Comparison of ENCODE assay signal across 30 mouse cellular contexts in the genomic region with DNA sequence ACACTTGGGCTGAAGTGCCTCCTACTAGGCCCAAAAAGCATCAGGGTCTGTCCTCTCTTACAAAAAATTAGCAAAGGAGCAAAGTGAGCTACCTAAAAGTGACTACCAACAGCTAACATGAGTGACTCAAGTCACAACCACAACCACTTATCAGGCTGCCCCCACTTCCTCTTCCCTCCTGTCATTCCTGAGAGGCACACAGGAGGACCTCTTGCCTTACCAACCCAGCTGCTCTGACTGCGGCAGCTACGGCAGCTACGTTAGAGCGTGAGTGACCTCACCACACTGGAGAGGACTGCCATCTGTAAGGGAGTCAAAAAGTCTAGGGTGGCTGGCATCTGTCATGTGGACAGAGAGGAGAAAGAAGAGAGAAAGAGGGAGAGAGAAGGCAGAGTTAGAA. TPM values are rescaled to one million over a fixed set of nuclear protein-coding genes. Genes with fewer than 3 reads are reported as not detected.
A peak's percentile ranks its signal among the peaks of the same experiment; 100 is the strongest.
DNase-seq lines count a peak whose midpoint lies in the region; ATAC-seq and TF ChIP-seq lines count a peak whose summit lies in the region.
"Had no signal": no experiment of that assay in that cellular context is flagged by ENCODE, and none has a peak within 500 bp of the region (broad histone marks: within the 10 kb centered on the region; RNA-seq: fewer than 3 reads in every experiment).

No protein-coding gene starts in this region.

- no peak overlapping the region for H3K27ac ChIP-seq in hindbrain, postnatal 0 days
- H3K27ac ChIP-seq: embryonic facial prominence, embryonic 12.5 days; gastrocnemius, adult 2 months; hindbrain, embryonic 10.5 days; kidney, postnatal 0 days; left cerebral cortex, adult 2 months; limb, embryonic 13.5 days; lung, embryonic 15.5 days; neural tube, embryonic 15.5 days had no signal

- H3K36me3 ChIP-seq in hindbrain, postnatal 0 days (ENCODE audit: insufficient read depth, low read length): no peaks in the 10 kb centered on the region
- H3K36me3 ChIP-seq: embryonic facial prominence, embryonic 12.5 days; hindbrain, embryonic 10.5 days; limb, embryonic 13.5 days; lung, embryonic 15.5 days; neural tube, embryonic 15.5 days had no signal

- DNase-seq in 416B (ENCODE audit: low read depth): peak; percentile 95
- peak; percentile 28 for DNase-seq in CD4-positive helper T cell, adult 2 months (ENCODE audit: low read depth, low spot score)
- no peak for DNase-seq in hindbrain, postnatal 0 days (ENCODE audit: low spot score)
- DNase-seq in layer of hippocampus, postnatal 14 days (ENCODE audit: low spot score in 2 of 2): no peak
- DNase-seq in spleen, postnatal 14 days (ENCODE audit: low spot score in 2 of 2): no peak
- DNase-seq in testis, postnatal 10 days (ENCODE audit: low spot score): no peak
- DNase-seq: adrenal gland, adult 8-10 months; cerebellum, adult 8-10 months; cerebellum, postnatal 36 days; embryo, embryonic 11 days; gastrocnemius, adult 2 months; gastrocnemius, postnatal 36 days; kidney, adult 8-10 months; layer of hippocampus, adult 9-11 months; midbrain, embryonic 14.5 days; right cerebral cortex, postnatal 25 days had no signal

- H3K27me3 ChIP-seq in hindbrain, postnatal 0 days (ENCODE audit: insufficient read depth, low read length): no peaks in the 10 kb centered on the region
- H3K27me3 ChIP-seq: embryonic facial prominence, embryonic 12.5 days; limb, embryonic 13.5 days; lung, embryonic 15.5 days; neural tube, embryonic 15.5 days had no signal

- no peak for TF ChIP-seq CTCF in hindbrain, postnatal 0 days (IDR thresholded peaks at IDR 0.05; ENCODE audit: low read depth)

- H3K4me2 ChIP-seq in hindbrain, postnatal 0 days (ENCODE audit: low read depth, low read length): no peak overlapping the region
- H3K4me2 ChIP-seq: embryonic facial prominence, embryonic 12.5 days; heart, embryonic 11.5 days; limb, embryonic 13.5 days; liver, embryonic 11.5 days; lung, embryonic 15.5 days; neural tube, embryonic 15.5 days had no signal

- H3K4me3 ChIP-seq in hindbrain, postnatal 0 days (ENCODE audit: low read length): no peak overlapping the region
- H3K4me3 ChIP-seq: embryonic facial prominence, embryonic 12.5 days; gastrocnemius, adult 2 months; hindbrain, embryonic 10.5 days; left cerebral cortex, adult 2 months; limb, embryonic 13.5 days; lung, embryonic 15.5 days; neural tube, embryonic 15.5 days had no signal

- 88% methylated on average over 4 of the region's 4 CpGs for WGBS in hindbrain, postnatal 0 days

- H3K9ac ChIP-seq in hindbrain, postnatal 0 days (replicated peaks; ENCODE audit: low read length): no peak overlapping the region
- H3K9ac ChIP-seq: embryonic facial prominence, embryonic 12.5 days; limb, embryonic 13.5 days; lung, embryonic 15.5 days; neural tube, embryonic 15.5 days had no signal

- H3K4me1 ChIP-seq in hindbrain, postnatal 0 days (ENCODE audit: insufficient read depth, low read length): no peaks in the 10 kb centered on the region

- no peaks in the 10 kb centered on the region for H3K9me3 ChIP-seq in hindbrain, postnatal 0 days (ENCODE audit: low read length)
- H3K9me3 ChIP-seq: embryonic facial prominence, embryonic 12.5 days; hindbrain, embryonic 10.5 days; lung, embryonic 15.5 days; neural tube, embryonic 15.5 days had no signal

- peak; percentile 83 for ATAC-seq in granulocyte monocyte progenitor cell, adult 5-6 weeks (replicated peaks; ENCODE audit: poor library complexity, severe bottlenecking)
- ATAC-seq in megakaryocyte progenitor cell, adult 5-6 weeks (replicated peaks; ENCODE audit: poor library complexity): peak; percentile 88
- ATAC-seq in hindbrain, postnatal 0 days: no peak
- ATAC-seq: forebrain, embryonic 16.5 days; hindbrain, embryonic 16.5 days; intestine, embryonic 16.5 days had no signal

RNA-seq across cellular contexts. Expression of a gene that starts 37.5 kb away (rescaled TPM):
- total RNA-seq in granulocyte monocyte progenitor cell, adult 5-6 weeks (2014; fragmentation: Nextera tagmentation): 545 and 554 TPM in 2 replicates
- total RNA-seq in granulocyte monocyte progenitor cell, adult 5-6 weeks (2017): 769 and 935 TPM in 2 replicates
- total RNA-seq in megakaryocyte progenitor cell, adult 5-6 weeks (2015): 615 and 783 TPM in 2 replicates
- total RNA-seq in megakaryocyte progenitor cell, adult 5-6 weeks (2017): 811 and 824 TPM in 2 replicates
- total RNA-seq in hindbrain, postnatal 0 days (2014; rRNA removed): 86.7 and 87.2 TPM in 2 replicates
- polyA plus RNA-seq in hindbrain, postnatal 0 days (2015; fragmentation: Nextera tagmentation; extraction: Ambion mirVana): 585 and 630 TPM in 2 replicates
- total RNA-seq in layer of hippocampus, postnatal 14 days (2021): 100 to 1,000 TPM; 295 to 298 TPM

Comparison
In these comparisons a context has a peak if more than half of its experiments do, and no peak if none do; other contexts are left out.
1. DNase-seq: peak in 416B (single experiment) and CD4-positive helper T cell, adult 2 months (single experiment); none in hindbrain, postnatal 0 days (single experiment), layer of hippocampus, postnatal 14 days (0 of 2), spleen, postnatal 14 days (0 of 2) and testis, postnatal 10 days (single experiment).